Mouse (Mus musculus) activated CD4-positive, CD25-positive, alpha-beta regulatory T cell (primary cell): ENCODE data around the gene Cd209a. TPM values are rescaled to one million over a fixed set of nuclear protein-coding genes. Genes with fewer than 3 reads are reported as not detected.

Source experiments
- polyA plus RNA-seq, 2 experiments: library from polyadenylated mRNA; unstranded; fragments of 100-300 nt; shearing (Covaris generic); gene quantifications; one replicate each; pipeline ENCODE4 v1.2.1; 2017

Cd209a gene
- under 1 TPM; 0.20 to 0.32 TPM for polyA plus RNA-seq

GRCm38 (mm10) chr8:3748761-3749160, at the start of gene Cd209a:
TSS of gene Cd209a (minus strand) at chr8:3748984.

GRCm38 (mm10) chr8:3720551-3720950, 28.2 kb downstream of the Cd209a start, which contains the start of gene Clec4g:
TSS of gene Clec4g (minus strand) at chr8:3720651.

GRCm38 (mm10) chr8:3694121-3694520, 54.7 kb downstream of the Cd209a start, which contains the start of gene Fcer2a:
TSS of gene Fcer2a (minus strand) at chr8:3694175.

Other genes starting within 250 kb of the Cd209a start
- gene Mcoln1, start 248.5 kb downstream of the Cd209a start, polyA plus RNA-seq = 10 to 100 TPM; 79.5 to 93.9 TPM
- 10 to 100 TPM; 22.3 to 27.5 TPM for gene Pnpla6, start 233.6 kb downstream of the Cd209a start, polyA plus RNA-seq
- gene C330021F23Rik, start 181.0 kb downstream of the Cd209a start, polyA plus RNA-seq = under 1 TPM in 1 of 2 experiments, not detected in 1; 0.20 TPM
- gene Camsap3, start 161.7 kb downstream of the Cd209a start, polyA plus RNA-seq = under 1 TPM in 1 of 2 experiments, not detected in 1; 0.33 TPM
- 10 to 100 TPM; 81.8 to 82.2 TPM for gene Xab2, start 127.7 kb downstream of the Cd209a start, polyA plus RNA-seq
- 100 to 1,000 TPM; 122 to 131 TPM for gene Pet100, start 127.4 kb downstream of the Cd209a start, polyA plus RNA-seq
- under 1 TPM; 0.16 to 0.20 TPM for gene Pcp2, start 123.4 kb downstream of the Cd209a start, polyA plus RNA-seq
- gene Stxbp2, start 118.0 kb downstream of the Cd209a start, polyA plus RNA-seq = 100 to 1,000 TPM; 211 to 215 TPM
- not detected for gene Retn, start 93.2 kb downstream of the Cd209a start, polyA plus RNA-seq
- under 1 TPM; 0.36 to 0.92 TPM for gene Mcemp1, start 83.2 kb downstream of the Cd209a start, polyA plus RNA-seq
- not detected for gene Fcor, start 76.6 kb downstream of the Cd209a start, polyA plus RNA-seq
- 10 to 100 TPM; 27.9 to 28.4 TPM for gene Trappc5, start 72.7 kb downstream of the Cd209a start, polyA plus RNA-seq
- gene Fcer2a, start 54.8 kb downstream of the Cd209a start, polyA plus RNA-seq = 1 to 10 TPM in 1 of 2 experiments, under 1 TPM in 1; 0.47 to 2.0 TPM
- not detected for gene Clec4g, start 28.3 kb downstream of the Cd209a start, polyA plus RNA-seq
- gene Cd209e, start 105.3 kb upstream of the Cd209a start, polyA plus RNA-seq = under 1 TPM in 1 of 2 experiments, not detected in 1; 0.12 TPM
- gene Cd209d, start 129.6 kb upstream of the Cd209a start, polyA plus RNA-seq = 1 to 10 TPM in 1 of 2 experiments, not detected in 1; 5.1 TPM
- gene Cd209b, start 177.9 kb upstream of the Cd209a start, polyA plus RNA-seq = 10 to 100 TPM in 1 of 2 experiments, under 1 TPM in 1; 0.23 to 22.9 TPM
- gene Cd209c, start 205.8 kb upstream of the Cd209a start, polyA plus RNA-seq = under 1 TPM; 0.26 to 0.47 TPM